Mouse (Mus musculus) embryonic fibroblast, embryonic 13.5 days (primary cell): ENCODE data around the gene Sgf29.

Experiments used
- CTCF ChIP-seq: IDR thresholded peaks from 2 replicates; pipeline ENCODE4 v1.5.1; 2011; ENCODE audit warnings: mild to moderate bottlenecking, control low read depth, low read length, moderate library complexity, borderline replicate concordance; ENCODE audit not compliant: insufficient read depth
- POLR2A ChIP-seq: IDR thresholded peaks from 2 replicates; pipeline ENCODE4 v1.6.1; 2011; ENCODE audit warnings: low read depth, mild to moderate bottlenecking, control low read depth, low read length, moderate library complexity

DNA sequence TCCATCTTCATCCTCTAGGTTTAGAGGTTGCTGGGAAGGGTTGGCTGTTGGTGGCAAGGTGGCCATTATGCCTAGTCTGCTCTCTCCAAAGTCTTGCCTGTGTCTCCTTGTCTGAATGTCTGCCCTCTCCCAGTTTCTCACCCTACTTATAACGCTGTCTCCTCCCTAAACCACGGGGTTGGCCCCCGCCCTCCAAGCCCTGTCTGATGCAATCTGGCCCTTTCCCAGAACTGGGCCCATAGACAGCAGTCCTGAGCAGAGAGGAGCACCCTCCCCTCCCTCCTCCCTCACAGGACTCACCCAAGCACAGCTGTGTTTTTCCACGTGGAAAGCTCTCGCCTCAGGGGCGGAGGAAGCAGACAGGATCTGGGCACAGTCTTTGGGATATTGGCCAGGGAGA is 23.7 kb upstream of the Sgf29 start:
- TF ChIP-seq POLR2A (peak; percentile 99), CTCF (no peak)
